Mouse (Mus musculus) heart, adult 2 months (tissue): Measurements from ENCODE around the gene Grik2. TPM values are rescaled to one million over a fixed set of nuclear protein-coding genes. Genes with fewer than 3 reads are reported as not detected.

Experiments
- DNase-seq, 2 experiments: peaks; one replicate each; pipeline ENCODE4 v3.0.0; 2021
- H3K27ac ChIP-seq: fragments of 200-600 bp; 2 replicates; pipeline ENCODE4 v1.8.1; 2022
- H3K27me3 ChIP-seq: fragments of 200-500 bp; 2 replicates; pipeline ENCODE4 v1.6.1; 2012; ENCODE audit warnings: mild to moderate bottlenecking, low read length, inconsistent platforms, mixed read lengths; ENCODE audit not compliant: control insufficient read depth, insufficient read depth
- H3K36me3 ChIP-seq: fragments of 200-500 bp; 2 replicates; pipeline ENCODE4 v1.6.1; 2012; ENCODE audit warnings: low read length, inconsistent platforms; ENCODE audit not compliant: control insufficient read depth, insufficient read depth
- H3K4me1 ChIP-seq: fragments of 200-500 bp; 2 replicates; pipeline ENCODE4 v1.6.1; 2011; ENCODE audit warnings: low read length; ENCODE audit not compliant: control insufficient read depth, insufficient read depth
- H3K4me3 ChIP-seq: fragments of 200-600 bp; 2 replicates; pipeline ENCODE4 v1.8.1; 2022
- H3K79me2 ChIP-seq: fragments of 200-500 bp; replicated peaks from 2 replicates; pipeline ENCODE4 v1.6.1; 2012; ENCODE audit warnings: mild to moderate bottlenecking, inconsistent platforms, low read length, moderate library complexity, mixed read lengths; ENCODE audit not compliant: control insufficient read depth, insufficient read depth
- H3K9ac ChIP-seq: fragments of 200-500 bp; 2 replicates; pipeline ENCODE4 v1.6.1; 2012; ENCODE audit warnings: low read depth, mild to moderate bottlenecking, control low read depth, inconsistent platforms, low read length, mixed read lengths
- CTCF ChIP-seq: fragments of 200-600 bp; IDR thresholded peaks from 2 replicates; pipeline ENCODE4 v1.8.1; 2022; ENCODE audit warnings: antibody characterized with exemption, mild to moderate bottlenecking, moderate library complexity
- EP300 ChIP-seq: fragments of 200-500 bp; IDR thresholded peaks from 2 replicates; pipeline ENCODE4 v1.6.1; 2011; ENCODE audit warnings: low read depth, low read length, control low read depth; ENCODE audit not compliant: insufficient read depth
- POLR2A ChIP-seq: fragments of 200-500 bp; IDR thresholded peaks from 2 replicates; pipeline ENCODE4 v1.6.1; 2011; ENCODE audit warnings: mild to moderate bottlenecking, low read depth, low read length, control low read depth; ENCODE audit not compliant: insufficient read depth
- WGBS: fragments of 180-500 bp; shearing (Covaris S2); methylation state at CpG from one replicate; pipeline ENCODE4 v1.1.7; 2018; 5-methylcytosine and 5-hydroxymethylcytosine counted together
- intact Hi-C: fragments of 180-260 bp; cut with DNase I; formaldehyde crosslinking; loops from one replicate; pipeline ENCODE4 v1.15.1; 2025
- polyA plus RNA-seq: library from polyadenylated mRNA; depleted of rRNA; stranded (reverse); fragments of >200 nt; gene quantifications from 2 replicates; pipeline ENCODE4 v1.2.3, GENCODE M21; 2012
- total RNA-seq, 2 experiments: library from RNA; stranded (reverse); gene quantifications; 2 replicates each; pipeline ENCODE4 v1.2.3; 2021

The Grik2 gene
- total and polyA plus RNA-seq, 3 experiments, result 0.18 to 0.66 (median 0.47) TPM

DNA sequence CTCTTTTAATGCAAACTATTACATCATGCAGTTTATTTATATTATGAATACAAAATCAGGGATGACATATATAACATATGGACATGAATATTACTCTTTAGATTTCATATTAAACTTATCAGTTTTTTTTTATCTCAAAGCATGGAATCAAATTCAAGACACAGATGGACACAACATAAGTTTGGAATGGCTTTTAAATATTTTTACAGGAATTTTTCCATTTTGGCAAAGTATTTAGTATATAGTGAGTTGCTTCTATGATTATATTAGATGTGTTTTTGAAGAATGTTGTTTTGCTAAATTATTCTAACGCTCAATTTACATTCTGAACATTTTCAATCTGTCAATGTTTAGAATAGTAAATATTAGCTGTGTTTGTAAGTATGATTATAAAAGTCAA, 291.3 kb downstream of the Grik2 start:
- TF ChIP-seq EP300, result no peak
- no peak for TF ChIP-seq CTCF
- TF ChIP-seq POLR2A, result no peak
- WGBS, result 68% methylated on average over 1 of the region's 1 CpGs
- no peak for DNase-seq
- H3K79me2 ChIP-seq, result no peaks in the 10 kb centered on the region
- H3K27ac ChIP-seq, result no peak overlapping the region
- intact Hi-C loops, result no loop called here
- no peaks in the 10 kb centered on the region for H3K27me3 ChIP-seq
- H3K9ac ChIP-seq, result no peak overlapping the region
- no peaks in the 10 kb centered on the region for H3K4me1 ChIP-seq
- no peaks in the 10 kb centered on the region for H3K36me3 ChIP-seq
- H3K4me3 ChIP-seq, result no peak overlapping the region

DNA sequence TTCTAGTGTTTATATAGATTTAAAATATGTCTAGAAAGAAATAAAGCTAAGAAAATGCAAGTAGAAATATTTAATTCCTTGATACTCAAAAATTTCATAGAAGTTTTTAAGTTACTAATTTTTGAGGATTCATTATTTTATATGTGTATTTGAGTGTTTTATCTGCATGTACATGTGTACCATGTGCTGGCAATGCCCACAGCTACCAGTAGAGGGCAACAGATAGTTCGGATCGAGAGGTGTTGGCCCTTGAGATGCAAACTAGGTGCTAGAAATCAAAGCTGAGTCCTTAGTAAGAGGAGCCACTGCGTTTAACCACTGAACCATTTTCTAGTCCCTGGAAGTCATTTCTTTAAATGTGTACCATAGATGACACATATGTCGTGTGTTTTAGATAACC, 307.1 kb downstream of the Grik2 start:
- intact Hi-C loops, result no loop called here
- H3K79me2 ChIP-seq, result no peaks in the 10 kb centered on the region
- no peak overlapping the region for H3K4me3 ChIP-seq
- WGBS, result 76% methylated on average over 4 of the region's 4 CpGs
- DNase-seq, result no peak
- no peak overlapping the region for H3K27ac ChIP-seq
- no peaks in the 10 kb centered on the region for H3K36me3 ChIP-seq
- TF ChIP-seq EP300 (no peak), POLR2A (no peak), CTCF (no peak)
- H3K27me3 ChIP-seq, result no peaks in the 10 kb centered on the region
- H3K4me1 ChIP-seq, result no peaks in the 10 kb centered on the region
- no peak overlapping the region for H3K9ac ChIP-seq

DNA sequence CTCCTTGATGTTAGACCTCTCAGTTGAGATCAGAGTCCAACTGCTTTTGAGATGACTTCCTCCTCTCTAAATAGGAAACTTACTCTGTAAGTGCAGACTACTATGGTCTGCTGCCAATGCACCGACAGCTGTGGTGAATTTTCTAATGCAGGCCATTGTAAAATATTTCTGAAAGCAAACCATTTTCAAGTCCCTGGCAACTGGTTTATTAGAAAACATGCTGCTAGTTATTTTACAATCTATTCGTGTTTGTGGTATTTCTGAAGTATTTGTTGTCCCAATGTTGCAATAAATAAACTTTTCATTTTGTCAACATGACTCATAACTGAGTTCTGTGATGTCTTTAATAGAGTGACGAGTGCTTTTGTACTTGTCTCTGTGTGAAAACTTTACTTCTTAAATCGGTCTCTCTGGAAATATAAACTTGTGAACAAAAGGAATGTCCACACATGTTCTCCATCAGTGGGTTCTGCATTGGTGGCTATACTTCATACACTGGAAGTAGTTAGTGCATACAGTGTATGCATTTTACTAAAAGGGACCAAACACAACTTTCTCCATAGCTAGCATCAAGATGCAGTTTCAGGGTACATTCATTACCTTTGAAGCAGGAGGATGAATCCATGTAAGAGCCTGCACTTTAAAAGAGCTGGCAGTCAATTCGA, 308.3 kb downstream of the Grik2 start:
- no peak for DNase-seq
- Histone ChIP-seq H3K4me1 (no peaks in the 10 kb centered on the region), H3K27ac (no peak overlapping the region), H3K9ac (no peak overlapping the region), H3K36me3 (no peaks in the 10 kb centered on the region), H3K79me2 (no peaks in the 10 kb centered on the region), H3K27me3 (no peaks in the 10 kb centered on the region), H3K4me3 (no peak overlapping the region)
- intact Hi-C loops, result no loop called here
- TF ChIP-seq POLR2A (no peak), CTCF (no peak), EP300 (no peak)
- WGBS, result 62% methylated on average over 5 of the region's 5 CpGs

DNA sequence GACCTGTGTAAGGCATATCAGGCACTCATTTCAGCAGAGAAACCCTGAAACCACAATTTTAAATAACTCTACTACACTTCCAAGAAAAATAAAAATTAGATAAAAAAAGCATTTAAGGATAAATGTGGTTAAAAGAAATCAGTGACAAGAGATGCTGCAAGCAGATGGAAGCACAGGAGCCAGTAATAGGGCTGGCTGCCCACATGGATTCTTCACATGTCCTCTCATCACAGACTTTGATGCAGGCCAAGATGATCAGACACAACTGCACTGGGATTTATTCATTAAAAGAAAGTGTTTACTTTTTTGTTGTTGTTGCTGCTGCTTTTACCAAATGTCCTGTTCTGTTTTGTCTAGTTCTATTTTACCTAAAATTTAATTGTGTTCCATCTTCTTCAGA, 315.0 kb downstream of the Grik2 start:
- intact Hi-C loops, result no loop called here
- Histone ChIP-seq H3K4me3 (no peak overlapping the region), H3K4me1 (no peaks in the 10 kb centered on the region), H3K27ac (no peak overlapping the region), H3K36me3 (no peaks in the 10 kb centered on the region), H3K9ac (no peak overlapping the region), H3K27me3 (no peaks in the 10 kb centered on the region), H3K79me2 (no peaks in the 10 kb centered on the region)
- no peak for TF ChIP-seq CTCF
- TF ChIP-seq POLR2A, result no peak
- no peak for TF ChIP-seq EP300
- DNase-seq, result no peak

DNA sequence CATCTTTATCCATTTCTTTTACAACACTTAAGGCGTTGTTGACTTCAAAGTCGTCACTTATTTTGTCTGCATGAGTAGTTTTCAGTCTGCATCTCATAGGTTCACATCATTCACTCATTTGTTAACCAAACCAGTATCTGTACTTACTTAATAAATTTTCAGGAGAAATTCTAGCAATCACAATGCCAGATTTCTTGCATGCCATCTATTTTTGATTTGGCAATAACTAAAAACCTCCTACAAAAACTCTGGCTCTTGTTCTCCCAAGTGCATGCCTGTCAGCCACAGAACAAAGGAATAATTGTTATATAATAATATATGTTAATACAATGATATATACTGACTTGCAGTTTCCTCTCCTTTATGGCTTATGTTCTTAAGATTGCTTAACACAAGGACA, 331.8 kb downstream of the Grik2 start:
- no peak for DNase-seq
- H3K36me3 ChIP-seq, result no peaks in the 10 kb centered on the region
- H3K4me3 ChIP-seq, result no peak overlapping the region
- H3K9ac ChIP-seq, result no peak overlapping the region
- TF ChIP-seq POLR2A, result no peak
- TF ChIP-seq EP300, result no peak
- TF ChIP-seq CTCF, result no peak
- no peaks in the 10 kb centered on the region for H3K79me2 ChIP-seq
- WGBS, result 82% methylated on average over 2 of the region's 2 CpGs
- no peak overlapping the region for H3K27ac ChIP-seq
- intact Hi-C loops, result no loop called here
- no peaks in the 10 kb centered on the region for H3K4me1 ChIP-seq
- H3K27me3 ChIP-seq, result no peaks in the 10 kb centered on the region

DNA sequence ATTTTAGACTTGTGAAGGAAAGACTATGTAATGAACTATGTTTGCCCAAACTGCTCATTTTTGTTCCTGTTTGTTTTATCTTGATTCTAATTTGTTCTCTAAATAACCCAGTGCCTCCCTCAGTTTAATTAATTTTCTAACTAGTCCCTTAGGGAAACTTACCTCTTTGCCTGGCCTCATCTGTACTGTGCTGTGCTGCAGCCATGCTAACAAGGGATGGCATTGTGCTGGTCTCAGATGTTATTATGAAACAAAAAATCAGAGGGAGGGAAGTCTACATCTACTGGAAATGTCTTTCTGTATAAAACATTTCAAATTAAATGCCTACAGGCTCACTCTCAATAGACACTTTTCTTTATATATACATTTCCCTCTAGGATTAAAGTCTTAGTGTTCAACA, 335.0 kb downstream of the Grik2 start:
- H3K4me1 ChIP-seq, result no peaks in the 10 kb centered on the region
- H3K27me3 ChIP-seq, result no peaks in the 10 kb centered on the region
- no peaks in the 10 kb centered on the region for H3K79me2 ChIP-seq
- TF ChIP-seq CTCF (no peak), EP300 (no peak), POLR2A (no peak)
- no peak overlapping the region for H3K9ac ChIP-seq
- DNase-seq, result no peak
- intact Hi-C loops, result no loop called here
- no peak overlapping the region for H3K4me3 ChIP-seq
- no peaks in the 10 kb centered on the region for H3K36me3 ChIP-seq
- H3K27ac ChIP-seq, result no peak overlapping the region
